Mouse (Mus musculus): Measurements from ENCODE around the gene Foxn3.

DNA sequence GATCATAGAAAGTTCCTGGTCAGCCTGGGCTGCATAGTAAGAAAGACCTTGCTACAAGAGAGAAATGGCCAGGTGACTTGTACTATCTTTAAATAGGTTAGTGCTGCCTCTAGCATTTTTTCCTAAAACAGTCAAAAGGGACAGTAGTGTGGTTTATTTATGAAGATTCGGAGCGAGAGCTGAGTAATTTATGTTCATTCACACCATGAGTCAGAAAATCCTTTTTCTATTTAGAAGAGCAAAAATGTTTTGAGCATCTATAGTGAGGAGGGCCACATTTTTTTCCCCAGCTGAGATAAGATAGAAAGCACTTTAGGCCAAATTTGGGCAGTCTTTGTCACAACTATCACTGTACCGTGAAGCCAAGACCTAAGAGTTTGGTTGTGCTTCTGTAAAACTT lies 24.0 kb upstream of the Foxn3 start:
- TF ChIP-seq POLR2A (IDR thresholded peaks at IDR 0.05; ENCODE audit: insufficient read depth, low read length): no peak
- no peak for TF ChIP-seq EP300 (IDR thresholded peaks at IDR 0.05; ENCODE audit: insufficient read depth, low read depth, low read length)

Measured in ES-Bruce4 (cell line).